Mouse (Mus musculus): ENCODE measurements around the gene Clcn3.

DNA sequence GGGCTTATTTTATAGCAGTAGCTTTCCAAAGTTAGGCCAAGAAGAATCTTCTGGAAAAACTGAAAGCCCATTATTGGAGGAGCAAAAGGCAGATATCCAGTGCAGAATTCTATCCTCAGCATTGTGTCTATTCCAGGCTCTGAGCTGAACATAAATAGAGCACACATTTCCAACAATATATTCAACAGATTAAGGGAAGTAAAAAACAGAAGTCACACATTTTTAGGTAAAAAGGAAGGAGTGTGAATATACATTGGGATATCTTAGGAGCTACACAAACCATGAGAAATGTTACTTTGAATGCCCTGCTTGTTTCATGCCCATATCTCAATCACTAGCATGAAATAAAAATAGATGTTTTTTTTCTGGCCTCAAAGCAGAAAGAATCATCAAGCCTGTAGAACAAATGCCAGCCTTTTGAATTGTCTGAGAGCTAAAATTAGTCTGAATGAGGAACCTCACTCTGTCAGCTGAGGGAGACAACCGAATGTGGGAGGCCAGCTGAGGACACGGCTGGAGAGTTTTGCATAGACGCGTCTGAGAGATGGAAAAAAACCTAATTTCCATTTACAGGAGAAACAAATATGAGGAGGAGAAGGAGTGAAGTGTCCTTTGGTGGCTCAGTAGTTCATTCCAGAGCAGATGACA, 115.5 kb downstream of the Clcn3 start:
- no peak for TF ChIP-seq CTCF (IDR thresholded peaks at IDR 0.05; ENCODE audit: borderline replicate concordance, insufficient read depth, low read length)
- TF ChIP-seq POLR2A (IDR thresholded peaks at IDR 0.05; ENCODE audit: low read depth, low read length) = no peak

Measured in embryonic fibroblast, embryonic 13.5 days (primary cell).